Mouse (Mus musculus): Measurements from ENCODE around the gene Slc13a4.

The Slc13a4 gene

GRCm38 (mm10) chr6:35308037-35308436 lies at the start of gene Slc13a4:
TSS of gene Slc13a4 (minus strand) at chr6:35308131.
- DNase-seq (ENCODE audit: extremely low spot score) = peak; percentile 16

- DNase-seq (ENCODE audit: extremely low spot score) = no peak
Observed at GRCm38 (mm10) chr6:35355320-35355719, 47.4 kb upstream of the Slc13a4 start.

- DNase-seq (ENCODE audit: extremely low spot score) = peak; percentile 48
Observed at GRCm38 (mm10) chr6:35354622-35354998, 46.7 kb upstream of the Slc13a4 start.

GRCm38 (mm10) chr6:35353846-35354621 lies 46.1 kb upstream of the Slc13a4 start:
- DNase-seq (ENCODE audit: extremely low spot score) = peak; percentile 51

GRCm38 (mm10) chr6:35353416-35353815 lies 45.5 kb upstream of the Slc13a4 start:
- no peak for DNase-seq (ENCODE audit: extremely low spot score)

- no peak for DNase-seq (ENCODE audit: extremely low spot score)
Observed at GRCm38 (mm10) chr6:35352867-35353266, 44.9 kb upstream of the Slc13a4 start.

GRCm38 (mm10) chr6:35351826-35352225 lies 43.9 kb upstream of the Slc13a4 start:
- no peak for DNase-seq (ENCODE audit: extremely low spot score)

- DNase-seq (ENCODE audit: extremely low spot score) = no peak
Observed at GRCm38 (mm10) chr6:35349784-35350183, 41.9 kb upstream of the Slc13a4 start.

GRCm38 (mm10) chr6:35338640-35339039 lies 30.7 kb upstream of the Slc13a4 start:
- DNase-seq (ENCODE audit: extremely low spot score) = no peak

- DNase-seq (ENCODE audit: extremely low spot score) = no peak
Observed at GRCm38 (mm10) chr6:35337836-35338235, 29.9 kb upstream of the Slc13a4 start.

GRCm38 (mm10) chr6:35335452-35335851 lies 27.5 kb upstream of the Slc13a4 start:
- no peak for DNase-seq (ENCODE audit: extremely low spot score)

GRCm38 (mm10) chr6:35334278-35334677 lies 26.3 kb upstream of the Slc13a4 start:
- DNase-seq (ENCODE audit: extremely low spot score) = no peak

GRCm38 (mm10) chr6:35333632-35334031 lies 25.7 kb upstream of the Slc13a4 start:
- DNase-seq (ENCODE audit: extremely low spot score) = no peak

- DNase-seq (ENCODE audit: extremely low spot score) = no peak
Observed at GRCm38 (mm10) chr6:35330834-35331233, 22.9 kb upstream of the Slc13a4 start.

GRCm38 (mm10) chr6:35329956-35330355 lies 22.0 kb upstream of the Slc13a4 start:
- DNase-seq (ENCODE audit: extremely low spot score) = no peak

GRCm38 (mm10) chr6:35326111-35326515 lies 18.2 kb upstream of the Slc13a4 start, which contains the start of gene Fam180a:
TSS of gene Fam180a (minus strand) at chr6:35326141.
- DNase-seq (ENCODE audit: extremely low spot score) = no peak

GRCm38 (mm10) chr6:35324306-35324705 lies 16.4 kb upstream of the Slc13a4 start:
- DNase-seq (ENCODE audit: extremely low spot score) = no peak

GRCm38 (mm10) chr6:35323046-35323445 lies 15.1 kb upstream of the Slc13a4 start:
- DNase-seq (ENCODE audit: extremely low spot score) = no peak

- no peak for DNase-seq (ENCODE audit: extremely low spot score)
Observed at GRCm38 (mm10) chr6:35321105-35321504, 13.2 kb upstream of the Slc13a4 start.

- DNase-seq (ENCODE audit: extremely low spot score) = no peak
Observed at GRCm38 (mm10) chr6:35319850-35320249, 11.9 kb upstream of the Slc13a4 start.

- DNase-seq (ENCODE audit: extremely low spot score) = no peak
Observed at GRCm38 (mm10) chr6:35313520-35313919, 5.6 kb upstream of the Slc13a4 start.

GRCm38 (mm10) chr6:35309406-35309805 lies 1.5 kb upstream of the Slc13a4 start:
- DNase-seq (ENCODE audit: extremely low spot score) = no peak

GRCm38 (mm10) chr6:35307136-35307535 lies 795 bp downstream of the Slc13a4 start:
- no peak for DNase-seq (ENCODE audit: extremely low spot score)

Data from embryo, embryonic 9.5 days (tissue).